Mouse (Mus musculus): Measurements from ENCODE around the gene Lrrc3.
A peak's percentile ranks its signal among the peaks of the same experiment; 100 is the strongest.

Gene Lrrc3

GRCm38 (mm10) chr10:77867546-77867945 is 34.8 kb downstream of the Lrrc3 start:
- peak; percentile 8 for DNase-seq (ENCODE audit: low read depth, low spot score)

GRCm38 (mm10) chr10:77864762-77865143 is 37.6 kb downstream of the Lrrc3 start:
- DNase-seq (ENCODE audit: low read depth, low spot score): peak; percentile 12

GRCm38 (mm10) chr10:77864067-77864761 is 38.1 kb downstream of the Lrrc3 start:
- peak; percentile 74 for DNase-seq (ENCODE audit: low read depth, low spot score)

DNA sequence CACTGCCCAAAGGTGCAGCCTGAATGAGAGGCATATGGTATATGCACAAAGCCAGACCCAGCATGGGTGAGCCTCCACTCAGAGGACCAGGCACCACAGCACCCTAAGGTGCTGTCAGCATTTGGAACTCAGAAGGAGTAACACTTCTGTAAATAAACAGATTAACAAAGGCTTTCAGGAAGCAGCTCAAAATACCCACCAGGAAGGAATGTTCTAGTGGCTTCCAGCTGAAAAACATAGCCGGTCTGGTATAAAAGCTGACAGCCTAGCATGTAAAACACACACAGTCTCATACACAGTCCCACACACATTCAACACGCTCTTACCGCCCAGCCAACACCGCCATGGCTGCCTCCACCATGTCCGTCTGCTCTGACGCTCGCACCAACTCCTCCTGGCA is 40.7 kb downstream of the Lrrc3 start, which contains the start of gene Gm3285:
Gm3285 (plus strand) TSS at position 301 of the 400 bp plus-strand sequence.
- DNase-seq (ENCODE audit: low read depth, low spot score): no peak

GRCm38 (mm10) chr10:77852559-77852958 is 49.8 kb downstream of the Lrrc3 start, which contains the start of gene Gm10318:
Gm10318 (plus strand) TSS chr10:77852859.
- DNase-seq (ENCODE audit: low read depth, low spot score): no peak
